Mouse (Mus musculus): ENCODE measurements around the gene Neurod2. TPM values are rescaled to one million over a fixed set of nuclear protein-coding genes. Genes with fewer than 3 reads are reported as not detected.

Gene Neurod2
- polyA plus RNA-seq, 1 experiment = not detected

DNA sequence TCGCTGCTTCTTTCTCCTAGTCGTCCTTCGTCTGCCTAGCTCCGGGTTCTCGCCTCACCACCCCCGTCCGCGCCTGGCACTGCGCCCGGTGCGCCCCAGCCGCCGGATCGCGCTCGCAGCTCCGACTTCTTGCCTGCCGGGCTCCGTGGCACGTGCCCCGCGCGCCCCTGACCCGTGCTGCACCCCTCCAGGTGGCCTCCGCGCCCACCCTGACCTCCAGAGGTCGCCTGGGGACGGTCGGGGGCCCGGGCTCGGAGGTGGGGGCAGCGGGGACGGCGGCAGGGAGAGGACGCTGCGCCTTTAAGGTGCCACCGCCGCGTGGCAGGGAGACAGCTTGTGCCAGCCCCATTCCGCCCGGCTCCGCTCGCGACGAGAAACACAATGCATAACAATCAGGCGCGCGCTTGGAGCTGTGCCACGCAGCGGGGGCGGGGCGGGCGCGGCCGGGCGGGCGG lies 9.1 kb upstream of the Neurod2 start:
- Histone ChIP-seq H3K4me1 (ENCODE audit: control insufficient read depth, insufficient read depth, low read length) (peaks cover 14% of the 10 kb centered on the region), H3K27ac (ENCODE audit: insufficient read depth, low read depth, low read length) (no peak overlapping the region), H3K4me3 (ENCODE audit: insufficient read depth, low read depth, low read length) (peak overlapping the region; percentile 65)
- whole genome bisulfite sequencing = under 1% methylated on average over 57 of the region's 57 CpGs
- TF ChIP-seq POLR2A (IDR thresholded peaks at IDR 0.05; ENCODE audit: insufficient read depth, low read depth, low read length) (no peak), CTCF (IDR thresholded peaks at IDR 0.05; ENCODE audit: insufficient read depth, low read depth, low read length) (no peak)

DNA sequence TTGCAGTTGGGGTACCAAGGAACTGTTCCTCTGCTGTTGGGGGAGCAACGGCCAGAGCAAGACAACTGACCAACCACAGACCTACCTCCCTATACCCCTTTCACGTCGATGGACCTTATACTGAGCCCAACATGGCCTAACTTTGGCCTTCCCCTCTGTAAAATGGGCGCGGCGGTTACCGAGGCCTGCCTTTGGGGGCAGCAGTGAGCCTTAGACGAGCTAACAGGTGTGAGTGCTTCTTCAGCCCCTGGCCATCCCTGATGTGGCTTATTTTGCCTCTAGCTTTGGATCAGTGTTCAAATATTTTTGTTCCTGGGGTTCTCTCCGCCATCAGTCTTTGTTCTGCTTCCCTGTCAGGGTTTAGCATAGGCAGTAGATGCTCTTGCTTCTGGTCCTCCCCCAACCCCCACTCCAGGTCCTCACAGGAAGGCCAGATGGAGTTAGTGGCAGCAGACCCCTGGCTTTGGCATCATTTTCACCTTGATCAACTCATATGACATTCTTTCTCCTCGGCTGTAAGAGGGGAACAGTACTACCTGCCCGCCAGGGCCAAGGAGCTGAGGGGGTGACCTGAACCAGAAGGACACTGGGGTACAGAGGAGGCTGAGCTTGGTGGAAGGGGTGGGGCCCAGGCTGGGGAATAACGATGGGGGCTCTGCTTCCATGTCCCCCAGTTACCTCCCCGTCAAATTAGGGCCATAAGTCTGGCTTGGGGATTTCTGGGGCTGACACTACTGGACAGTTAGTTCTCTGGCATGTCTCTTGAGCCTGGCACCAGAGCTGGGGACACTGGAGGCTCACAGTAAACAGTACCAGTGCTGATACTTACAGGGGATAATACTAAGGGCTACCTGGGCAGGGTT lies 7.0 kb upstream of the Neurod2 start:
- no peak overlapping the region for H3K4me3 ChIP-seq (ENCODE audit: insufficient read depth, low read depth, low read length)
- peaks cover 9% of the 10 kb centered on the region for H3K4me1 ChIP-seq (ENCODE audit: control insufficient read depth, insufficient read depth, low read length)
- H3K27ac ChIP-seq (ENCODE audit: insufficient read depth, low read depth, low read length) = no peak overlapping the region
- WGBS = 36% methylated on average over 13 of the region's 13 CpGs
- TF ChIP-seq POLR2A (IDR thresholded peaks at IDR 0.05; ENCODE audit: insufficient read depth, low read depth, low read length) = no peak
- TF ChIP-seq CTCF (IDR thresholded peaks at IDR 0.05; ENCODE audit: insufficient read depth, low read depth, low read length) = peak; percentile 35; the same call in 1 of the 2 replicates

DNA sequence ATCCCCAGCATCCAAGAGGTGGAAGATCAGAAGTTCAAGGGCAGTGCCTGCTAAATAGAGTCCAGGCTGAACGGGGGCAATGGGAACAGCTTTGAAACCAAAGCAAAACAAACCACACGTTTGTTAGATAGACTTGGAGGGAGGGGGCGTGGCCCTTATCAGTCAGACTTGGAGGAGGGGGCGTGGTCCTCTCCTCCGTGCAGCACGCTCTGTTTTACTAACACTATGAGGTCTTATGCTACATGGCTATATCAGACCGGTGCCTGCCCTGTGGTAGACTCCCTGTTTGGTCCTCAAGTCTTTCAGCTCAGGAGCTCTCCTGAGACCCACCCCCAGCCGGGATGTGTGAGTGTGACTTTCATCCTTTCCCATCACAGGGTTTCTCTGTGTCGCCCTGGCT lies 5.8 kb upstream of the Neurod2 start:
- no peak overlapping the region for H3K4me3 ChIP-seq (ENCODE audit: insufficient read depth, low read depth, low read length)
- WGBS = 18% methylated on average over 9 of the region's 9 CpGs
- TF ChIP-seq CTCF (IDR thresholded peaks at IDR 0.05; ENCODE audit: insufficient read depth, low read depth, low read length) (no peak), POLR2A (IDR thresholded peaks at IDR 0.05; ENCODE audit: insufficient read depth, low read depth, low read length) (no peak)
- H3K4me1 ChIP-seq (ENCODE audit: control insufficient read depth, insufficient read depth, low read length) = peaks cover 9% of the 10 kb centered on the region
- H3K27ac ChIP-seq (ENCODE audit: insufficient read depth, low read depth, low read length) = no peak overlapping the region

DNA sequence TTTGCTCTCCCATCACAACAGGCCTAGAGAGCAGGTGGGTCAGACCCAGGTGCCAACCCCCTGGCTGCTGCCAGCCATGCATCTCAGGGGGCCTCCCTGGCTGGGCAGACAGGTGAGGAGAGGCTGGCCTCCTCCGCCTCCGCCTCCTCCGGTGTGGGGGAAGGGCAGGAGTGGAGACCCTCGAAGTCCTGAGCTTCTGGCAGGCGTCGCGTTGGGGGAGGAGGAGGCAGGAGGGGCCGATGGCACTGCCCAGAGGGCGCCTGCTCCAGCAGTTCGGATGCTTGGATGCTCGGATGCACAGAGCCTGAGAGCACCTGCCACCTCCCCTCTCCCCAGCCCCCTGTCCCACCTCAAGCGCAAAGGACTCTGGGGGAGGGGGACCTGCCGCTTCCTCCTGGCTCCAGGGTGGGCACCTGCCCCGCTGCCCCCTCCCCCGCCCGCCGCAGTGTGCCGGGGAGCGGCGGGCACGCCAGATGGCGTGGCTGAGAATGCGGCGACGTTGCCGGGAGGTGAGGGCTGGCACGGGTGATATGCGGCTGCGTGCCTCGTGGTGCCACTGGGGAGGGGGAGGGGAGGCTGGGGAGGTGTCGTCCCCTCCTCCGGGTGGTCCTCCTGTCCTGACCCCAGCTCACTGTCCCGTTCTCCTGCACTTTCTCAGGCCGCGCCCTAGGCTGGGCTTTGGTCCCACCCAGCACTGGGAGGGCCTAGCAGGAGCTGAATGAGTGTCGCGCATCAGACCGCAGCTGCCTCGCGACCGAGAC lies 4.7 kb upstream of the Neurod2 start:
- WGBS = 6% methylated on average over 41 of the region's 41 CpGs
- TF ChIP-seq CTCF (IDR thresholded peaks at IDR 0.05; ENCODE audit: insufficient read depth, low read depth, low read length) (no peak), POLR2A (IDR thresholded peaks at IDR 0.05; ENCODE audit: insufficient read depth, low read depth, low read length) (no peak)
- Histone ChIP-seq H3K27ac (ENCODE audit: insufficient read depth, low read depth, low read length) (no peak overlapping the region), H3K4me3 (ENCODE audit: insufficient read depth, low read depth, low read length) (peak overlapping the region; percentile 11; the same call in 1 of the 2 replicates), H3K4me1 (ENCODE audit: control insufficient read depth, insufficient read depth, low read length) (peaks cover 5% of the 10 kb centered on the region)

GRCm38 (mm10) chr11:98333263-98333696 lies 3.8 kb upstream of the Neurod2 start:
- no peak overlapping the region for H3K4me3 ChIP-seq (ENCODE audit: insufficient read depth, low read depth, low read length)
- peaks cover 4% of the 10 kb centered on the region; the same call in 1 of the 2 replicates for H3K4me1 ChIP-seq (ENCODE audit: control insufficient read depth, insufficient read depth, low read length)
- 79% methylated on average over 10 of the region's 10 CpGs for WGBS
- TF ChIP-seq POLR2A (IDR thresholded peaks at IDR 0.05; ENCODE audit: insufficient read depth, low read depth, low read length) (no peak), CTCF (IDR thresholded peaks at IDR 0.05; ENCODE audit: insufficient read depth, low read depth, low read length) (no peak)
- H3K27ac ChIP-seq (ENCODE audit: insufficient read depth, low read depth, low read length) = no peak overlapping the region

- 95% methylated on average over 4 of the region's 4 CpGs for WGBS
- Histone ChIP-seq H3K4me3 (ENCODE audit: insufficient read depth, low read depth, low read length) (no peak overlapping the region), H3K27ac (ENCODE audit: insufficient read depth, low read depth, low read length) (no peak overlapping the region), H3K4me1 (ENCODE audit: control insufficient read depth, insufficient read depth, low read length) (peaks cover 7% of the 10 kb centered on the region)
- TF ChIP-seq CTCF (IDR thresholded peaks at IDR 0.05; ENCODE audit: insufficient read depth, low read depth, low read length) (no peak), POLR2A (IDR thresholded peaks at IDR 0.05; ENCODE audit: insufficient read depth, low read depth, low read length) (no peak)
These were observed 3.4 kb upstream of the Neurod2 start for GRCm38 (mm10) chr11:98332841-98333240.

DNA sequence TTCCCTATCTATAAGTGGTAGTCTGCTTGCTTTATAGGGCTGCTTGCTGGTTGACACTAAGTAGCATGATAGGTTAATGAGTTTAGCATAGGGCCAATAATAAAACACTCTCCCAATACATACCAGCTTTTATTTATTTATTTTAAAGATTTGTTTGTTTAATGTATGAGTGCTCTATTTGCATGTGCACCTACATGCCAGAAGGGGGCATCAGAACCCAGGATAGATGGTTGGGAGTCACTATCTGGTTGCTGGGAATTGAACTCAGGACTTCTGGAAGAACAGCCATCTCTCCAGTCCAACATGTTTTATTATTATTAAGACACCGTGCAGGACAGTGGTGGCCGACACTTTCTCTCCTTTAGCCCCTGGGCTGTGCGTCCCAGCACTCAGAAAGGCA lies 2.7 kb upstream of the Neurod2 start:
- 96% methylated on average over 3 of the region's 3 CpGs for WGBS
- TF ChIP-seq CTCF (IDR thresholded peaks at IDR 0.05; ENCODE audit: insufficient read depth, low read depth, low read length) (no peak), POLR2A (IDR thresholded peaks at IDR 0.05; ENCODE audit: insufficient read depth, low read depth, low read length) (no peak)
- H3K27ac ChIP-seq (ENCODE audit: insufficient read depth, low read depth, low read length) = no peak overlapping the region
- no peak overlapping the region for H3K4me3 ChIP-seq (ENCODE audit: insufficient read depth, low read depth, low read length)
- peaks cover 13% of the 10 kb centered on the region for H3K4me1 ChIP-seq (ENCODE audit: control insufficient read depth, insufficient read depth, low read length)

GRCm38 (mm10) chr11:98331401-98331800 lies 2.0 kb upstream of the Neurod2 start:
- TF ChIP-seq POLR2A (IDR thresholded peaks at IDR 0.05; ENCODE audit: insufficient read depth, low read depth, low read length) (no peak), CTCF (IDR thresholded peaks at IDR 0.05; ENCODE audit: insufficient read depth, low read depth, low read length) (no peak)
- no peak overlapping the region for H3K4me3 ChIP-seq (ENCODE audit: insufficient read depth, low read depth, low read length)
- WGBS = 83% methylated on average over 1 of the region's 1 CpGs

GRCm38 (mm10) chr11:98330745-98331204 lies 1.3 kb upstream of the Neurod2 start:
- Histone ChIP-seq H3K4me3 (ENCODE audit: insufficient read depth, low read depth, low read length) (no peak overlapping the region), H3K27ac (ENCODE audit: insufficient read depth, low read depth, low read length) (no peak overlapping the region), H3K4me1 (ENCODE audit: control insufficient read depth, insufficient read depth, low read length) (peaks cover 17% of the 10 kb centered on the region)
- WGBS = 81% methylated on average over 2 of the region's 2 CpGs
- TF ChIP-seq CTCF (IDR thresholded peaks at IDR 0.05; ENCODE audit: insufficient read depth, low read depth, low read length) (no peak), POLR2A (IDR thresholded peaks at IDR 0.05; ENCODE audit: insufficient read depth, low read depth, low read length) (no peak)

More at GRCm38 (mm10) chr11:98331401-98331800, 2.0 kb upstream of the Neurod2 start:
- Histone ChIP-seq H3K27ac (ENCODE audit: insufficient read depth, low read depth, low read length) (no peak overlapping the region), H3K4me1 (ENCODE audit: control insufficient read depth, insufficient read depth, low read length) (peaks cover 17% of the 10 kb centered on the region)

Measured in olfactory bulb, adult 2 months (tissue).